Mouse (Mus musculus): Measurements from ENCODE around the gene Zim1. TPM values are rescaled to one million over a fixed set of nuclear protein-coding genes. Genes with fewer than 3 reads are reported as not detected.
A peak's percentile ranks its signal among the peaks of the same experiment; 100 is the strongest.

The Zim1 gene
- polyA plus RNA-seq, 1 experiment from 2014 or later: 7.7 TPM

DNA sequence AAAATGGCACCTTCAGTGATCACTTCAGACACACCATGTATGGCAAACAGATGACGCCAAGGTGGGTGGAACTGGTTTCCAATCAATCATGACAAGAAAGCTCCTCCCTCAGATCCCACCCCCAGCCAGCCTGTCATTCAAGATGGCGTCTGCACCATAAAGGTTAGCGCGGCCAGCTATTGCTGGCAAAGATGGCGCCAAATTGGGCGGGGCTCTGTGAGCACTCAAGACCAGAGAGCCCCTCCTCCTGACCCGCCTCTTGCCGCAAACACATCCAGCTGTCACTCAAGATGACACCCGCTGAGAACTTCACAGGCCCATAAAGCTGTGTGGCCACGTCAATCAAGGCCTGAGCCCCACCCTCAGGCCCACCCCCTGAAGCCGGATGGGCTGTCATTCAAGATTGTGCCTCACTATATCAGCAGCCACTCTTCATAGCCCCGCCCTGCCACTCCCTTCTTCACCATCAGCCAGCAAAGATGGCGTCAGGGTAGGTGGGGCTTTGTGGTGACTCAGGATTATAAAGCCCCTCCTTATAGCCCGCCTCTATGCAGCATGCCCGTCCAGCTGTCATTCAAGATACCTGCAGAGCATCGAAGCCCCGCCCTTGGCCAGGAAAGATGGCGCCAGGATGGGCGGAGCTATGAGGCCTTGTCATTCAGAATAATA is 32.1 kb upstream of the Zim1 start:
- peak overlapping the region; percentile 33 for H3K4me2 ChIP-seq (replicated peaks; ENCODE audit: low read depth, low read length)
- ATAC-seq (ENCODE audit: insufficient number of reproducible peaks, insufficient read depth, low FRiP score, low read depth): peak; percentile 79
- WGBS: 56% methylated on average over 19 of the region's 19 CpGs
- H3K9me3 ChIP-seq (ENCODE audit: control insufficient read depth, low read depth, low read length): peaks cover 35% of the 10 kb centered on the region
- H3K27me3 ChIP-seq (ENCODE audit: control insufficient read depth, insufficient read depth, low read length): no peaks in the 10 kb centered on the region
- H3K27ac ChIP-seq (ENCODE audit: low read length): peak overlapping the region; percentile 92
- H3K4me1 ChIP-seq (ENCODE audit: control insufficient read depth, insufficient read depth, low read length): no peaks in the 10 kb centered on the region
- peak overlapping the region; percentile 62 for H3K4me3 ChIP-seq (ENCODE audit: low read depth, low read length)
- peak overlapping the region; percentile 36; the same call in 1 of the 2 replicates for H3K9ac ChIP-seq (replicated peaks; ENCODE audit: low read depth, low read length)
- peaks cover 21% of the 10 kb centered on the region; the same call in 1 of the 2 replicates for H3K36me3 ChIP-seq (ENCODE audit: control insufficient read depth, insufficient read depth, low read length)

DNA sequence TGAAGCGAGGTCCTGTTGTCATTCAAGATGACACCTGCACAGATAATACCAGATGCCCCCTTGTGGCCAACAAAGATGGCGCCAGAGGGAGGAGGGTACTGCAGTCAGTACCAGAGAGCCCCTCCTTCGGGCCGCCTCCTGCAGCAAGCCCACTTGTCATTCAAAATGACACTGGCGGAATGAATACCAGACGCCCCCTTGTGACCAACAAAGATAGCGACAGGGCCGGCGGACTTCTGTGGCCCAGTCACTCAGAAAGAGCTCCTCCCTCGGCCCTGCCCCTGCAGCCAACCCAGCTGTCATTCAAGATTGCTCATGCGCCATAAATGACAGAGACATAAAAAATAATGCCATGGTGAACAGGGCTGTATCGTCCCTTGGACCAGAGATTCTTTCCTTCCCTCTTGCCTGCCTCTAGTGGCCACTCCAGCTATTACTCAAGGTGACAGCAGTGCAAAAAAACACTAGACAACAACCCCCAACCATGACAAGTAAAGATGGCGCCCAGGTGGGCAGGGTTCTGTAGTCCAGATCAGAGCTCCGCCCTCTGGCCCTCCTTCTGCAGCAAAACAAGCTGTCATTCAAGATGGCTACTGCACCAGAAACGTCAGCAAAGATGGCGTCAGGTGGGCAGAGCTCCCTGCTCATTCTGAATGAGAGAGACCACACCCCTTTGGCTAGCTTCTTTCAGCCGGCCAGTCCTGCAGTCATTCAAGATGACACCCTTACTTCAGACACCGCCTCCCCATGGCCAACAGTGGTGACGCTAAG is 31.3 kb upstream of the Zim1 start:
- WGBS: 51% methylated on average over 19 of the region's 19 CpGs
- Histone ChIP-seq H3K4me2 (replicated peaks; ENCODE audit: low read depth, low read length) (peak overlapping the region; percentile 28), H3K36me3 (ENCODE audit: control insufficient read depth, insufficient read depth, low read length) (peaks cover 25% of the 10 kb centered on the region; the same call in 1 of the 2 replicates), H3K9ac (replicated peaks; ENCODE audit: low read depth, low read length) (no peak overlapping the region), H3K4me1 (ENCODE audit: control insufficient read depth, insufficient read depth, low read length) (no peaks in the 10 kb centered on the region), H3K27ac (ENCODE audit: low read length) (peak overlapping the region; percentile 35), H3K27me3 (ENCODE audit: control insufficient read depth, insufficient read depth, low read length) (no peaks in the 10 kb centered on the region), H3K4me3 (ENCODE audit: low read depth, low read length) (peak overlapping the region; percentile 62), H3K9me3 (ENCODE audit: control insufficient read depth, low read depth, low read length) (peaks cover 35% of the 10 kb centered on the region)
- peak; percentile 43 for ATAC-seq (ENCODE audit: insufficient number of reproducible peaks, insufficient read depth, low FRiP score, low read depth)

GRCm38 (mm10) chr7:6709396-6709795 is 13.1 kb upstream of the Zim1 start:
- no peak overlapping the region for H3K27ac ChIP-seq (ENCODE audit: low read length)
- no peaks in the 10 kb centered on the region for H3K4me1 ChIP-seq (ENCODE audit: control insufficient read depth, insufficient read depth, low read length)
- peaks cover 7% of the 10 kb centered on the region; the same call in 1 of the 2 replicates for H3K9me3 ChIP-seq (ENCODE audit: control insufficient read depth, low read depth, low read length)
- no peak overlapping the region for H3K4me3 ChIP-seq (ENCODE audit: low read depth, low read length)
- no peak for ATAC-seq (ENCODE audit: insufficient number of reproducible peaks, insufficient read depth, low FRiP score, low read depth)
- H3K27me3 ChIP-seq (ENCODE audit: control insufficient read depth, insufficient read depth, low read length): no peaks in the 10 kb centered on the region
- H3K4me2 ChIP-seq (replicated peaks; ENCODE audit: low read depth, low read length): no peak overlapping the region
- H3K9ac ChIP-seq (replicated peaks; ENCODE audit: low read depth, low read length): no peak overlapping the region
- 88% methylated on average over 15 of the region's 15 CpGs for WGBS
- peaks cover 53% of the 10 kb centered on the region for H3K36me3 ChIP-seq (ENCODE audit: control insufficient read depth, insufficient read depth, low read length)

DNA sequence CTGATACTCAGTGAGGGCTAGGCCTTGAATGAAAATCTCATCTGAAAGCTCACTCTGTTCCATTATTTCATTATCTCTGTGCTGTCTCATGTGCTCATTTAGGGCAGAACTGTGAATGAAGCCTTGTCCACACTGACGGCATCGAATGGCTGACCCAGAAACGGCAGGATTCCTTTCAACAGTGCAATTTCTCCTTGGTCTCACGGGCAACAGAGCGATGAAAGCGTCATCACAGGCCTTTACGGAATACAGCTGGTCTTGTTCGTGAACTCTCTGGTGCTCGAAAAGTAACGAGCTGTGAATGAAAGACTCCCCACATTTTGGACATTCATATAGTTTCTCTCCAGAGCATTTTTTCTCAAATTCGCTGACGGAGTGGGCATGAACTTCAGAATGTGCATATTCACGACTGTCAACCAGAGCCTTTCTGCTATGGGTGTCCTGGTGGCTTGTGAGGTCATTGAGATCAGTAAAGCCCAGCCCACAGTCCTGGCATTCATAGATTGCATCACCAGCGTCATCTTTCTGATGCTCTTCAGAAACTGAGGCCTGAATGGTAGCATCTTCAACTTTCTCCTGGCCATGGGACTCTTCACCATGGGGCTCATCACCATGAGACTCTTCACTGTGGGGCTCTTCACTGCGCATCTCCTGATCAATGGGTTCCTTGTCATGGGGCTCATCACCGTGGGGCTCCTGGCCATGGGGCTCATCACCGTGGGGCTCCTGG is 12.4 kb upstream of the Zim1 start:
- WGBS: 81% methylated on average over 17 of the region's 17 CpGs

GRCm38 (mm10) chr7:6707416-6708015 is 11.3 kb upstream of the Zim1 start:
- peaks cover 40% of the 10 kb centered on the region for H3K36me3 ChIP-seq (ENCODE audit: control insufficient read depth, insufficient read depth, low read length)
- H3K27me3 ChIP-seq (ENCODE audit: control insufficient read depth, insufficient read depth, low read length): no peaks in the 10 kb centered on the region
- no peak for ATAC-seq (ENCODE audit: insufficient number of reproducible peaks, insufficient read depth, low FRiP score, low read depth)
- 92% methylated on average over 23 of the region's 23 CpGs for WGBS
- H3K9ac ChIP-seq (replicated peaks; ENCODE audit: low read depth, low read length): no peak overlapping the region
- no peak overlapping the region for H3K4me2 ChIP-seq (replicated peaks; ENCODE audit: low read depth, low read length)
- no peak overlapping the region for H3K4me3 ChIP-seq (ENCODE audit: low read depth, low read length)
- peaks cover 7% of the 10 kb centered on the region; the same call in 1 of the 2 replicates for H3K9me3 ChIP-seq (ENCODE audit: control insufficient read depth, low read depth, low read length)
- H3K27ac ChIP-seq (ENCODE audit: low read length): no peak overlapping the region
- no peaks in the 10 kb centered on the region for H3K4me1 ChIP-seq (ENCODE audit: control insufficient read depth, insufficient read depth, low read length)

More for the DNA sequence above, 12.4 kb upstream of the Zim1 start:
- Histone ChIP-seq H3K36me3 (ENCODE audit: control insufficient read depth, insufficient read depth, low read length) (peaks cover 49% of the 10 kb centered on the region), H3K27me3 (ENCODE audit: control insufficient read depth, insufficient read depth, low read length) (no peaks in the 10 kb centered on the region), H3K9me3 (ENCODE audit: control insufficient read depth, low read depth, low read length) (peaks cover 7% of the 10 kb centered on the region; the same call in 1 of the 2 replicates), H3K27ac (ENCODE audit: low read length) (no peak overlapping the region), H3K4me2 (replicated peaks; ENCODE audit: low read depth, low read length) (no peak overlapping the region), H3K4me3 (ENCODE audit: low read depth, low read length) (no peak overlapping the region), H3K9ac (replicated peaks; ENCODE audit: low read depth, low read length) (no peak overlapping the region), H3K4me1 (ENCODE audit: control insufficient read depth, insufficient read depth, low read length) (no peaks in the 10 kb centered on the region)
- ATAC-seq (ENCODE audit: insufficient number of reproducible peaks, insufficient read depth, low FRiP score, low read depth): no peak

DNA sequence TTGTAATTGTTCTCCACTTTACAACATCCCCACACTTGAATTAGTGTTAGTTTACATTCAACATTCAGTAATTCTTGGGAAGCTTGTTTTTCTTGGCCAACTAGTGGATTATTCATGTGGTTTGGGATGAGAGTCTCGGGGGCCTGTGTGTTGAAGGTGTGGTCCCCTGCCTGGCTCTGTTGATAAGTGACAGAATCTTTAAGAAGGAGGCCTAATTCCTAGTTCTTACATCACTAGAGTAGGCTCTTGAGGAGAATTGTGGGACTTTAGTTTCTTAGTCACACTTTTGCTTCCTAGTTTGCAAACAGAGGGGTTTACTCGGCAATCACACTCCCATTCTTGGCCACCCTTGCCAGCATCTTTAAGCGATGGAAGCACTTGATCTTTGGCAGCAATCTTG is 3.0 kb upstream of the Zim1 start:
- Histone ChIP-seq H3K27me3 (ENCODE audit: control insufficient read depth, insufficient read depth, low read length) (no peaks in the 10 kb centered on the region), H3K4me2 (replicated peaks; ENCODE audit: low read depth, low read length) (no peak overlapping the region), H3K27ac (ENCODE audit: low read length) (no peak overlapping the region), H3K4me3 (ENCODE audit: low read depth, low read length) (no peak overlapping the region), H3K36me3 (ENCODE audit: control insufficient read depth, insufficient read depth, low read length) (no peaks in the 10 kb centered on the region), H3K9ac (replicated peaks; ENCODE audit: low read depth, low read length) (no peak overlapping the region), H3K4me1 (ENCODE audit: control insufficient read depth, insufficient read depth, low read length) (no peaks in the 10 kb centered on the region), H3K9me3 (ENCODE audit: control insufficient read depth, low read depth, low read length) (no peaks in the 10 kb centered on the region)
- ATAC-seq (ENCODE audit: insufficient number of reproducible peaks, insufficient read depth, low FRiP score, low read depth): no peak
- WGBS: 68% methylated on average over 3 of the region's 3 CpGs

- Histone ChIP-seq H3K9me3 (ENCODE audit: control insufficient read depth, low read depth, low read length) (no peaks in the 10 kb centered on the region), H3K27ac (ENCODE audit: low read length) (no peak overlapping the region), H3K9ac (replicated peaks; ENCODE audit: low read depth, low read length) (no peak overlapping the region), H3K4me3 (ENCODE audit: low read depth, low read length) (no peak overlapping the region), H3K4me2 (replicated peaks; ENCODE audit: low read depth, low read length) (no peak overlapping the region), H3K27me3 (ENCODE audit: control insufficient read depth, insufficient read depth, low read length) (no peaks in the 10 kb centered on the region), H3K36me3 (ENCODE audit: control insufficient read depth, insufficient read depth, low read length) (no peaks in the 10 kb centered on the region; the same call in 1 of the 2 replicates), H3K4me1 (ENCODE audit: control insufficient read depth, insufficient read depth, low read length) (no peaks in the 10 kb centered on the region)
- no peak for ATAC-seq (ENCODE audit: insufficient number of reproducible peaks, insufficient read depth, low FRiP score, low read depth)
- WGBS: 92% methylated on average over 6 of the region's 6 CpGs
Observed at GRCm38 (mm10) chr7:6685511-6685910, 10.7 kb downstream of the Zim1 start.

DNA sequence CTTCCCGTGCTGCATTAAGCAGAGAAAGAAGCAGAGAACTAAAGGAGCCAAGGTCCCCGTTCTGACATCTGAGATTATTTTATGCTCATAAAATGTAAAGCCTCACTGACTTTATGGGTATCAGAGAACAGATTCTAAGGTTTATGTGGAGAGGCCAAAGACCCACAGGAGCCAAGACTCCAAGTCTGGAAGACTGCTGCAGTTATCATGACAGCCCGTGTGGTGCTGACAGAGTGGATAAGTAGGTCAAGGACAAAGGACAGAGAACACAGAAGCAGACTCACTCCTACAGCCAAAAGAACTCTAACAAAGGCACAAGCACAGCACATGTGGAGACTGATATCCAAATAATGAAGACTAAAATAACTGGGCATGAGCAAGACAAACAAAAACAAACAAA is 29.5 kb downstream of the Zim1 start:
- no peak for ATAC-seq (ENCODE audit: insufficient number of reproducible peaks, insufficient read depth, low FRiP score, low read depth)
- Histone ChIP-seq H3K4me3 (ENCODE audit: low read depth, low read length) (no peak overlapping the region), H3K9me3 (ENCODE audit: control insufficient read depth, low read depth, low read length) (no peaks in the 10 kb centered on the region), H3K27me3 (ENCODE audit: control insufficient read depth, insufficient read depth, low read length) (no peaks in the 10 kb centered on the region), H3K9ac (replicated peaks; ENCODE audit: low read depth, low read length) (no peak overlapping the region), H3K36me3 (ENCODE audit: control insufficient read depth, insufficient read depth, low read length) (no peaks in the 10 kb centered on the region), H3K4me1 (ENCODE audit: control insufficient read depth, insufficient read depth, low read length) (no peaks in the 10 kb centered on the region), H3K27ac (ENCODE audit: low read length) (no peak overlapping the region), H3K4me2 (replicated peaks; ENCODE audit: low read depth, low read length) (no peak overlapping the region)
- WGBS: 70% methylated on average over 3 of the region's 3 CpGs

Measured in stomach, embryonic 14.5 days (tissue).